Mouse (Mus musculus) heart, adult 2 months (tissue): ENCODE measurements around the gene Ankrd11.

ENCODE experiments used
- CTCF ChIP-seq: fragments of 200-600 bp; IDR thresholded peaks from 2 replicates; pipeline ENCODE4 v1.8.1; 2022; ENCODE audit warnings: antibody characterized with exemption, mild to moderate bottlenecking, moderate library complexity
- POLR2A ChIP-seq: fragments of 200-500 bp; IDR thresholded peaks from 2 replicates; pipeline ENCODE4 v1.6.1; 2011; ENCODE audit warnings: mild to moderate bottlenecking, low read depth, low read length, control low read depth; ENCODE audit not compliant: insufficient read depth

- no peak for TF ChIP-seq CTCF
- no peak for TF ChIP-seq POLR2A
These were observed 24.9 kb downstream of the Ankrd11 start for GRCm38 (mm10) chr8:123017143-123017542.
